Mouse (Mus musculus): ENCODE measurements at regions not wholly inside any gene's neighbourhood (a gene's known extent, or its start where the extent isn't known, plus 50 kb on each side); places are given as distances from the start of the nearest gene placed in this dataset.
"Not testable (repeated sequence)": the region's sequence is repeated elsewhere in the genome, so short reads cannot be mapped to it uniquely, and the experiment has no call there.

- Histone ChIP-seq H3K4me2 (no peak overlapping the region), H3K4me1 (replicated peaks) (peaks cover 4% of the 10 kb centered on the region; the same call in 1 of the 2 replicates), H3K4me3 (no peak overlapping the region), H3K9me3 (replicated peaks) (no peaks in the 10 kb centered on the region), H3K9ac (no peak overlapping the region), H3K36me3 (no peaks in the 10 kb centered on the region), H3K27ac (no peak overlapping the region), H3K27me3 (no peaks in the 10 kb centered on the region)
- ATAC-seq (replicated peaks; ENCODE audit: insufficient number of reproducible peaks, insufficient read depth, low FRiP score, low read depth) = no peak
- WGBS = 71% methylated on average over 7 of the region's 7 CpGs
Observed at GRCm38 (mm10) chr7:73210078-73210477, 165.2 kb upstream of the Rgma start.

DNA sequence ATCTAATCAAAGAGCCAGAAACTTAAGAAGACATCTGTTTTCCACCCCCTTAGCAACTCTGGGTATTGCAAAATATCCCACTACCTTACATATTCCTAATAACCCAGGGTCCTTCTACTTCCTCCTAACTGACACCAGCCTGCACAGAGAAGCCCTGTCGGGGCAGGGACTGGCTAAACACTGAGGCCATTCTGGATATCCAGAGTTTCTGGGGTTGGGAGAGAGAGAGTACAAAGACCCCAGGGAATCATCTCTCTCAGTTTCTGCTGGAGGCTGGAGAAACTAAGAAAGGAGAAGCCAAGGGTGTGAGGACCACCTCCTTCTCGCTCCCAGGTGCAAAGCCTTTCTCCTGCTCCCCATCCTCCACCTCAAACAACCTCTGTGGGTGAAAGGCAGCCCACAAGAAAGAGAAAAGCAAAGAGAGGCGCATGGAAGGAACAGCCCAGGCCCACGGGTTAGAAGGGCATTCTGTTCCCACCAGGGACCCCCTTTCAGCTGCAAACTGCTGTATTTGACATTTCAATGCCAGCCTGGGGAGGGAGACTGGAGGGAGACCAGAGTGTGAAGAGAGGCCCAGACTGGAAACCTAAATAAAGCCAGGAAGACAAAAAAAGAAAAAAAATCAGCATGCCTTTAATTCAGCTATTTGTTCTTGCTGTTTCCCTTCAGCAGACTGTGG is 152.9 kb upstream of the Rgma start:
- Histone ChIP-seq H3K9me3 (replicated peaks) (no peaks in the 10 kb centered on the region), H3K4me2 (no peak overlapping the region), H3K4me1 (replicated peaks) (no peaks in the 10 kb centered on the region), H3K27me3 (0 out of 2 replicates have a peak, but pooled peaks cover 7% of the 10 kb centered on the region), H3K27ac (no peak overlapping the region), H3K9ac (no peak overlapping the region), H3K36me3 (no peaks in the 10 kb centered on the region), H3K4me3 (no peak overlapping the region)
- no peak for ATAC-seq (replicated peaks; ENCODE audit: insufficient number of reproducible peaks, insufficient read depth, low FRiP score, low read depth)
- WGBS = 36% methylated on average over 4 of the region's 4 CpGs

DNA sequence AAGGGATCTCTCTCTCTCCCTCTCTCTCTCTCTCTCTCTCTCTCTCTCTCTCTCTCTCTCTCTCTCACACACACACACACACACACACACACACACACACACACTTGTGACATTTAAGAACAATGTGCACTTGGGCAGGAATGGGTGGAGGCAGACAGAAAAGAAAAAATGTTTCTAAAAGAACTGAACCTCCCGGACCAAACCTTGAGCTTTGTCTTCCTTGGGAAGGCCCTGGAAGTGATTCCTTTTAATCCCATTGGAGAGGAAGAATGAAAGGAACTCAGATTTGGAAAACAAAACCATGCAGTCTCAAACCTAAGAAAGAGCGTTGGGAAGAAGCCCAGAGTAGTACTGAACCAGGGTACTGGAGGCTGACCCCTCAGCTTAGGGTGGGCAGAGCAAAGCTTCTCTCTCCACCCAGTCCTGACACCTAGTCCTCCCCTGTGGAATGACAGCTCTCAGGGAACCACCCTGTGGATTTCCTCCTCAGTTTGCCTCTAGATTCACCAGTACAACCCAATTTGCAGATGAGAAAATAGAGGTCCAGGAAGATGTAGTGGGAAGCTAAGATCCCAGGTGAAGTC is 152.3 kb upstream of the Rgma start:
- 65% methylated on average over 2 of the region's 2 CpGs for WGBS
- H3K4me2 ChIP-seq = no peak overlapping the region
- H3K27ac ChIP-seq = no peak overlapping the region
- H3K4me3 ChIP-seq = no peak overlapping the region
- H3K4me1 ChIP-seq (replicated peaks) = no peaks in the 10 kb centered on the region
- ATAC-seq (replicated peaks; ENCODE audit: insufficient number of reproducible peaks, insufficient read depth, low FRiP score, low read depth) = no peak
- 0 out of 2 replicates have a peak, but pooled peaks cover 7% of the 10 kb centered on the region for H3K27me3 ChIP-seq
- no peak overlapping the region for H3K9ac ChIP-seq
- no peaks in the 10 kb centered on the region for H3K9me3 ChIP-seq (replicated peaks)
- no peaks in the 10 kb centered on the region for H3K36me3 ChIP-seq

- 82% methylated on average over 8 of the region's 8 CpGs for WGBS
- Histone ChIP-seq H3K9me3 (replicated peaks) (no peaks in the 10 kb centered on the region), H3K4me1 (replicated peaks) (no peaks in the 10 kb centered on the region), H3K36me3 (no peaks in the 10 kb centered on the region), H3K9ac (no peak overlapping the region), H3K4me3 (no peak overlapping the region), H3K27ac (no peak overlapping the region), H3K27me3 (no peaks in the 10 kb centered on the region), H3K4me2 (no peak overlapping the region)
- no peak for ATAC-seq (replicated peaks; ENCODE audit: insufficient number of reproducible peaks, insufficient read depth, low FRiP score, low read depth)
Observed at GRCm38 (mm10) chr7:73233539-73234158, 141.7 kb upstream of the Rgma start.

GRCm38 (mm10) chr7:73238486-73238885 is 136.8 kb upstream of the Rgma start:
- no peak overlapping the region for H3K9ac ChIP-seq
- 18% methylated on average over 4 of the region's 4 CpGs for WGBS
- no peak overlapping the region for H3K4me3 ChIP-seq
- no peaks in the 10 kb centered on the region for H3K27me3 ChIP-seq
- H3K36me3 ChIP-seq = no peaks in the 10 kb centered on the region
- H3K9me3 ChIP-seq (replicated peaks) = no peaks in the 10 kb centered on the region
- no peak overlapping the region for H3K27ac ChIP-seq
- H3K4me1 ChIP-seq (replicated peaks) = no peaks in the 10 kb centered on the region
- no peak overlapping the region for H3K4me2 ChIP-seq
- ATAC-seq (replicated peaks; ENCODE audit: insufficient number of reproducible peaks, insufficient read depth, low FRiP score, low read depth) = no peak

DNA sequence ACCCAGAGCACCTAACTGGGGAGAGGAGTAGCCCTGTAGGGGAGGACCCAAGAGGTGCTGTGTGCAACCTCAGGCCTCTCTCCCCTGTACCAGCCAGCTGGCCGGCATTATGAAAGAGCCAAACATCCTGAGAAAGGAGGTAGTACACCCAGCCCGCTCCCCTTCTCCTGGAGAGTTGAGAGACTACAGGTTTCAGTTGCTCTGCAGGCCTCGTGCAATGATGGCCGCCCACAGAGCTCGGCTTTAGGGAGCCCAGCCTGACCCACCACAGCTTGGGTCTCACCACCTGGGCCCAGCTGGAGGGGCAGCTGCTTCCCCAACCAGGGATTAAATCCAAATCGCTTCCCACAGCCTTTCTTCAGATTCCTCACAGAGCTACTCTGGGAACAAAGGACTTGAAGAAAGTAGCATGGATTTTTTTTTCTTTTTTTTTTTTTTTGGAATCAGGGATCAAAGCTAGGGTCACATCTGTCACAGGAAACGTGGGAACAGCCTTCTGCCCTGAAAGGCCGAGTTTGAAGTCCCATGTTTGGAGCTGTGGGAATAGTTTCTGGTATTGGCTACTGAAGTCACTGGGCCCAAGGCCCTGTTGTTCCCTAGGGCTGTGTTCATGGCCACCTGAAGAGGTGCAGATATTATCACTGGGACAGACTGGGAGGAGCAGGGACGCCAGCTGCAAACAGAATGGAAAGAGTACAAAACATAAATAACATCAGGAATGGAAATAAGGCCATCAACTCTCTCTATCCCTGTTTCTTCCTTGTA is 131.5 kb upstream of the Rgma start:
- Histone ChIP-seq H3K36me3 (no peaks in the 10 kb centered on the region), H3K4me1 (replicated peaks) (no peaks in the 10 kb centered on the region), H3K4me2 (no peak overlapping the region), H3K27ac (no peak overlapping the region), H3K27me3 (no peaks in the 10 kb centered on the region), H3K9me3 (replicated peaks) (no peaks in the 10 kb centered on the region), H3K4me3 (no peak overlapping the region), H3K9ac (no peak overlapping the region)
- WGBS = 53% methylated on average over 9 of the region's 9 CpGs
- ATAC-seq (replicated peaks; ENCODE audit: insufficient number of reproducible peaks, insufficient read depth, low FRiP score, low read depth) = no peak

DNA sequence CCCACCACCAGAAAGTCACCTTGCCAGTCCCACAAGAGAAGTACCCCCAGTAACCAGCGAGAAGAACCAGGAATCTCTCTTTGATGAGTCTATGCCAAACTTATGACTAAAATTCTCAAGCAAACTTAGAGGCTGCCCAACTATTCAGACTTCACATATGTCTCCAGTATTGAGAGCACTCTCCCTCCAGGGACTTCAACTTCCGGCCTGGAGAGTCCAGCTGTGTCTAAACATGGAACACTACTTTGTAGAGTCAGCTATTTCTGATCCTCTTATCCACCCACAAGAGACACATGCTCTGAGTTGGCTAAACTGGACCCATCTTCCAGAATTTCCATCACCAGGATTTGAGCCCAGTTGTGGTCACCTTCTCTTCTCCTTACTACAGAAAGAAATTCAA is 129.9 kb upstream of the Rgma start:
- Histone ChIP-seq H3K27me3 (no peaks in the 10 kb centered on the region), H3K36me3 (no peaks in the 10 kb centered on the region), H3K4me3 (no peak overlapping the region), H3K27ac (no peak overlapping the region), H3K4me1 (replicated peaks) (no peaks in the 10 kb centered on the region), H3K9me3 (replicated peaks) (no peaks in the 10 kb centered on the region), H3K4me2 (no peak overlapping the region), H3K9ac (no peak overlapping the region)
- WGBS = 72% methylated on average over 2 of the region's 2 CpGs
- no peak for ATAC-seq (replicated peaks; ENCODE audit: insufficient number of reproducible peaks, insufficient read depth, low FRiP score, low read depth)

DNA sequence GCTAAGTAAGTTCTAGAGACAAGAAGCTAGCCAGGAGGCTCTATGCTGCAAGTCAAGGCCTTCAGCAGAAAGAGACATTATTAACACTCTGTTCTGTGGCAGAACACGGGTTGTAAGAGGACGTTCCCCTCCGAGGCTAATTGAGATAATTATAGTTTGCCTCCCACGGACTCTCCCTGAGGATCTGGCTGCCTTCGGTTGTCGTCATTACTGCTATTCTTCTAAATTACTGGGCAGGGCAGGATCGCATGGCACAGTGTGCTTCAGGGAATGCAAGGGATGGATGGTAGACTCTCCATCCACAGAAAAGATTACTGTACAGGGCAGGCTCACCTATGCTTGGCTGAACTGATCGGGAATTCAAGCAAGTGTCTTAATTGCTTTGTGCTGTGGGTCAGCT is 124.7 kb upstream of the Rgma start:
- Histone ChIP-seq H3K4me3 (no peak overlapping the region), H3K36me3 (no peaks in the 10 kb centered on the region), H3K4me2 (no peak overlapping the region), H3K9me3 (replicated peaks) (no peaks in the 10 kb centered on the region), H3K27me3 (no peaks in the 10 kb centered on the region), H3K4me1 (replicated peaks) (no peaks in the 10 kb centered on the region), H3K27ac (no peak overlapping the region), H3K9ac (no peak overlapping the region)
- no peak for ATAC-seq (replicated peaks; ENCODE audit: insufficient number of reproducible peaks, insufficient read depth, low FRiP score, low read depth)
- WGBS = 56% methylated on average over 8 of the region's 8 CpGs

GRCm38 (mm10) chr7:73251187-73251740 is 124.0 kb upstream of the Rgma start:
- Histone ChIP-seq H3K4me1 (replicated peaks) (no peaks in the 10 kb centered on the region), H3K9me3 (replicated peaks) (no peaks in the 10 kb centered on the region), H3K27me3 (no peaks in the 10 kb centered on the region), H3K27ac (no peak overlapping the region), H3K9ac (no peak overlapping the region), H3K4me3 (no peak overlapping the region), H3K36me3 (no peaks in the 10 kb centered on the region), H3K4me2 (no peak overlapping the region)
- WGBS = 73% methylated on average over 6 of the region's 6 CpGs
- ATAC-seq (replicated peaks; ENCODE audit: insufficient number of reproducible peaks, insufficient read depth, low FRiP score, low read depth) = no peak

- H3K4me3 ChIP-seq; ATAC-seq (replicated peaks; ENCODE audit: insufficient number of reproducible peaks, insufficient read depth, low FRiP score, low read depth); H3K36me3 ChIP-seq; H3K27ac ChIP-seq; H3K4me1 ChIP-seq (replicated peaks); H3K9ac ChIP-seq; H3K9me3 ChIP-seq (replicated peaks); H3K4me2 ChIP-seq; H3K27me3 ChIP-seq: not testable (repeated sequence)
- 77% methylated on average over 7 of the region's 7 CpGs for WGBS
Observed at GRCm38 (mm10) chr7:73254972-73255371, 120.3 kb upstream of the Rgma start.

DNA sequence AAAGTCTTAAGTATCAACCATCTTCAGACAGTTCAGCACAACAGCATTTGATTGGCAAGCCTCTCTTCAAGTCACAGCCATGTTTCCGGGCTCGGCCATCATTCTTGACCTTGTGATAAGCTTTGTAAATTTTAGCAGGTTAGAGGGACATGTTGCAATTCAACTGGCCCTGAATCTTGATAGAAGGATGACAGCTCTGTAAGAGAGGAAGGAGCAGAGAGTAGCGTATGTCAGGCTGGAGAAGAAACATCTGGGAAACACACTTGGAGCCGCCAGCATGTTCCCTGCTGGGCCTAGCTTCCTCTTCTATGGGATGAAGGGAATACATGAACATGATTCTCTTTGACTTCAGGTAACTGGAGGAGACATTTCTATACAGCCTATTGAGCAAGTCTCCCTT is 115.2 kb upstream of the Rgma start:
- Histone ChIP-seq H3K4me1 (replicated peaks) (no peaks in the 10 kb centered on the region), H3K27ac (no peak overlapping the region), H3K9ac (no peak overlapping the region), H3K27me3 (no peaks in the 10 kb centered on the region), H3K4me3 (no peak overlapping the region), H3K9me3 (replicated peaks) (no peaks in the 10 kb centered on the region), H3K4me2 (no peak overlapping the region), H3K36me3 (no peaks in the 10 kb centered on the region)
- no peak for ATAC-seq (replicated peaks; ENCODE audit: insufficient number of reproducible peaks, insufficient read depth, low FRiP score, low read depth)
- 53% methylated on average over 4 of the region's 4 CpGs for whole genome bisulfite sequencing

Measured in heart, embryonic 15.5 days (tissue).